Mouse (Mus musculus) lung, postnatal 0 days (tissue): Measurements from ENCODE around the gene Pum3. TPM values are rescaled to one million over a fixed set of nuclear protein-coding genes. Genes with fewer than 3 reads are reported as not detected.

Experiments used
- ATAC-seq: fragments of 200-750 bp; cut with Nextera tagmentation; 2 replicates; pipeline ENCODE4 v1.8.0; 2017; ENCODE audit warnings: moderate library complexity
- DNase-seq: peaks from one replicate; pipeline ENCODE4 v3.0.0-alpha.2; 2016; ENCODE audit warnings: low spot score
- H3K27ac ChIP-seq: fragments of 300-500 bp; sonication (generic); 2 replicates; pipeline ENCODE4 v1.5.1; 2014; ENCODE audit warnings: antibody characterized with exemption, mild to moderate bottlenecking, low read length, mixed read lengths
- H3K27me3 ChIP-seq: fragments of 300-500 bp; sonication (generic); replicated peaks from 2 replicates; pipeline ENCODE4 v1.6.1; 2014; ENCODE audit warnings: low read length, mixed read lengths; ENCODE audit not compliant: insufficient read depth
- H3K36me3 ChIP-seq: fragments of 300-500 bp; sonication (generic); 2 replicates; pipeline ENCODE4 v1.6.1; 2014; ENCODE audit warnings: low read length, mixed read lengths; ENCODE audit not compliant: insufficient read depth
- H3K4me1 ChIP-seq: fragments of 300-500 bp; sonication (generic); 2 replicates; pipeline ENCODE4 v1.6.1; 2014; ENCODE audit warnings: antibody characterized with exemption, low read depth, low read length, mixed read lengths; ENCODE audit not compliant: insufficient read depth
- H3K4me2 ChIP-seq: fragments of 300-500 bp; sonication (generic); replicated peaks from 2 replicates; pipeline ENCODE4 v1.6.1; 2014; ENCODE audit warnings: low read depth, mild to moderate bottlenecking, low read length, moderate library complexity, mixed read lengths
- H3K4me3 ChIP-seq: fragments of 300-500 bp; sonication (generic); 2 replicates; pipeline ENCODE4 v1.5.1; 2014; ENCODE audit warnings: low read depth, low read length
- H3K9ac ChIP-seq: fragments of 300-500 bp; sonication (generic); replicated peaks from 2 replicates; pipeline ENCODE4 v1.6.1; 2014; ENCODE audit warnings: low read depth, mild to moderate bottlenecking
- H3K9me3 ChIP-seq: fragments of 300-500 bp; sonication (generic); 2 replicates; pipeline ENCODE4 v1.6.1; 2016; ENCODE audit warnings: low read length, mixed read lengths
- CTCF ChIP-seq: IDR thresholded peaks from 2 replicates; pipeline ENCODE4 v1.5.1; 2016; ENCODE audit warnings: antibody characterized with exemption, mild to moderate bottlenecking
- EP300 ChIP-seq: IDR thresholded peaks from 2 replicates; pipeline ENCODE4 v1.6.1; 2016; ENCODE audit warnings: antibody characterized with exemption, mild to moderate bottlenecking, control low read depth
- WGBS: fragments of 180-500 bp; shearing (Covaris S2); extraction: QIAGEN DNeasy Blood & Tissue Kit; methylation state at CpG from one replicate; pipeline ENCODE4 v1.1.7; 2014; 5-methylcytosine and 5-hydroxymethylcytosine counted together
- polyA plus RNA-seq: library from polyadenylated mRNA; unstranded; fragments of >200 nt; fragmentation: Nextera tagmentation; extraction: Ambion mirVana; gene quantifications from 2 replicates; pipeline ENCODE4 v1.2.1, GENCODE M21; 2015

Gene Pum3
- polyA plus RNA-seq, 1 experiment from 2014 or later = 41.1 TPM

- Histone ChIP-seq H3K4me2 (no peak overlapping the region), H3K27me3 (no peaks in the 10 kb centered on the region), H3K4me1 (no peaks in the 10 kb centered on the region), H3K9me3 (no peaks in the 10 kb centered on the region), H3K36me3 (no peaks in the 10 kb centered on the region), H3K4me3 (no peak overlapping the region), H3K27ac (no peak overlapping the region), H3K9ac (no peak overlapping the region)
- 58% methylated on average over 1 of the region's 1 CpGs for WGBS
- TF ChIP-seq CTCF (no peak), EP300 (no peak)
- ATAC-seq = no peak
- no peak for DNase-seq
Measured at GRCm38 (mm10) chr19:27346501-27346900, 83.1 kb downstream of the Pum3 start.

Other genes starting within 250 kb of the Pum3 start
- 56.6 and 57.8 TPM in 2 replicates for gene Vldlr, start 213.3 kb downstream of the Pum3 start, polyA plus RNA-seq
- gene Kcnv2, start 107.2 kb downstream of the Pum3 start, polyA plus RNA-seq = 0.02 TPM in 1 of 2 replicates, not detected in the other